Comparison of ENCODE assay signal across 25 mouse cellular contexts in genomic region chr2:140615451-140615850, GRCm38 (mm10). TPM values are rescaled to one million over a fixed set of nuclear protein-coding genes. Genes with fewer than 3 reads are reported as not detected.
DNase-seq lines count a peak whose midpoint lies in the region; ATAC-seq and TF ChIP-seq lines count a peak whose summit lies in the region.
"Had no signal": no experiment of that assay in that cellular context is flagged by ENCODE, and none has a peak within 500 bp of the region (broad histone marks: within the 10 kb centered on the region; RNA-seq: fewer than 3 reads in every experiment).

No protein-coding gene starts in this region.

- no peak for TF ChIP-seq CTCF in forebrain, postnatal 0 days (IDR thresholded peaks at IDR 0.05; ENCODE audit: low read depth)

- H3K9ac ChIP-seq in forebrain, embryonic 13.5 days: no peak overlapping the region
- H3K9ac ChIP-seq in forebrain, embryonic 11.5 days (ENCODE audit: low read length): no peak overlapping the region
- no peak overlapping the region for H3K9ac ChIP-seq in forebrain, embryonic 15.5 days (replicated peaks)
- H3K9ac ChIP-seq in forebrain, embryonic 12.5 days: no peak overlapping the region
- no peak overlapping the region for H3K9ac ChIP-seq in forebrain, postnatal 0 days
- H3K9ac ChIP-seq: embryonic facial prominence, embryonic 12.5 days had no signal

- peak; percentile 41; the same call in 1 of the 2 replicates for ATAC-seq in forebrain, embryonic 13.5 days
- ATAC-seq in forebrain, embryonic 11.5 days (replicated peaks; ENCODE audit: low FRiP score): no peak
- ATAC-seq in forebrain, embryonic 15.5 days (replicated peaks): peak; percentile 57; the same call in 1 of the 2 replicates
- no peak for ATAC-seq in forebrain, embryonic 12.5 days (ENCODE audit: low FRiP score)
- peak; percentile 36; the same call in 1 of the 2 replicates for ATAC-seq in forebrain, postnatal 0 days
- ATAC-seq: activated CD4-positive, CD25-positive, alpha-beta regulatory T cell, adult 4 months; CD4-positive, CD25-positive, alpha-beta regulatory T cell, adult 4 months; Patski had no signal

- H3K4me2 ChIP-seq in forebrain, embryonic 13.5 days: no peak overlapping the region
- H3K4me2 ChIP-seq in forebrain, embryonic 11.5 days (ENCODE audit: low read depth, low read length, severe bottlenecking): no peak overlapping the region
- H3K4me2 ChIP-seq in forebrain, embryonic 15.5 days (replicated peaks): no peak overlapping the region
- no peak overlapping the region for H3K4me2 ChIP-seq in forebrain, embryonic 12.5 days
- H3K4me2 ChIP-seq in forebrain, postnatal 0 days (ENCODE audit: low read depth): no peak overlapping the region
- H3K4me2 ChIP-seq: embryonic facial prominence, embryonic 12.5 days had no signal

- H3K36me3 ChIP-seq in forebrain, embryonic 13.5 days (ENCODE audit: poor library complexity, severe bottlenecking): no peaks in the 10 kb centered on the region
- no peaks in the 10 kb centered on the region for H3K36me3 ChIP-seq in forebrain, embryonic 11.5 days (ENCODE audit: control insufficient read depth, insufficient read depth, low read length)
- no peaks in the 10 kb centered on the region for H3K36me3 ChIP-seq in forebrain, embryonic 15.5 days
- H3K36me3 ChIP-seq in forebrain, embryonic 12.5 days (replicated peaks): no peaks in the 10 kb centered on the region
- no peaks in the 10 kb centered on the region for H3K36me3 ChIP-seq in forebrain, postnatal 0 days (ENCODE audit: insufficient read depth)
- H3K36me3 ChIP-seq: embryonic facial prominence, embryonic 10.5 days; embryonic facial prominence, embryonic 12.5 days; G1E had no signal

- H3K4me1 ChIP-seq in forebrain, embryonic 13.5 days: no peaks in the 10 kb centered on the region
- H3K4me1 ChIP-seq in forebrain, embryonic 11.5 days (replicated peaks; ENCODE audit: control insufficient read depth, insufficient read depth, low read length): no peaks in the 10 kb centered on the region
- H3K4me1 ChIP-seq in forebrain, embryonic 15.5 days: peaks cover 13% of the 10 kb centered on the region
- no peaks in the 10 kb centered on the region; the same call in 1 of the 2 replicates for H3K4me1 ChIP-seq in forebrain, embryonic 12.5 days
- no peaks in the 10 kb centered on the region; the same call in 1 of the 2 replicates for H3K4me1 ChIP-seq in forebrain, postnatal 0 days (ENCODE audit: insufficient read depth)
- H3K4me1 ChIP-seq: embryonic facial prominence, embryonic 10.5 days; embryonic facial prominence, embryonic 12.5 days had no signal

- 91% methylated on average over 2 of the region's 2 CpGs for WGBS in forebrain, embryonic 13.5 days
- WGBS in forebrain, embryonic 11.5 days: 94% methylated on average over 2 of the region's 2 CpGs
- 83% methylated on average over 2 of the region's 2 CpGs for WGBS in forebrain, embryonic 15.5 days
- 90% methylated on average over 2 of the region's 2 CpGs for WGBS in forebrain, embryonic 12.5 days
- 77% methylated on average over 2 of the region's 2 CpGs for WGBS in forebrain, postnatal 0 days

- DNase-seq in forebrain, embryonic 11.5 days (ENCODE audit: low spot score): no peak
- peak; percentile 24 for DNase-seq in brain, embryonic 18.5 days (ENCODE audit: low read depth, low spot score)
- no peak for DNase-seq in forebrain, postnatal 0 days
- no peak for DNase-seq in embryo, embryonic 10.5 days (ENCODE audit: low spot score)
- DNase-seq: adrenal gland, adult 8-10 months; adrenal gland, postnatal 14 days; adrenal gland, postnatal 36 days; B cell, adult 2 months; cerebellum, adult 11 months; cerebellum, adult 18-20 months; cerebellum, adult 8-10 months; cerebellum, adult 9-11 months; cerebellum, postnatal 14 days; cerebellum, postnatal 36 days had no signal

- no peaks in the 10 kb centered on the region for H3K9me3 ChIP-seq in forebrain, embryonic 13.5 days (replicated peaks)
- H3K9me3 ChIP-seq in forebrain, embryonic 11.5 days (ENCODE audit: control insufficient read depth, low read length): no peaks in the 10 kb centered on the region
- H3K9me3 ChIP-seq in forebrain, embryonic 15.5 days: no peaks in the 10 kb centered on the region
- no peaks in the 10 kb centered on the region for H3K9me3 ChIP-seq in forebrain, embryonic 12.5 days
- H3K9me3 ChIP-seq in forebrain, postnatal 0 days (ENCODE audit: low read length): no peaks in the 10 kb centered on the region
- H3K9me3 ChIP-seq: embryonic facial prominence, embryonic 10.5 days; embryonic facial prominence, embryonic 12.5 days; G1E had no signal

- H3K27ac ChIP-seq in forebrain, embryonic 13.5 days: no peak overlapping the region
- no peak overlapping the region for H3K27ac ChIP-seq in forebrain, embryonic 11.5 days (ENCODE audit: low read depth, low read length)
- no peak overlapping the region for H3K27ac ChIP-seq in forebrain, embryonic 15.5 days (replicated peaks)
- H3K27ac ChIP-seq in forebrain, embryonic 12.5 days: no peak overlapping the region
- H3K27ac ChIP-seq in forebrain, postnatal 0 days (ENCODE audit: low read depth, low read length): no peak overlapping the region
- H3K27ac ChIP-seq: embryonic facial prominence, embryonic 10.5 days; embryonic facial prominence, embryonic 12.5 days had no signal

- no peak overlapping the region for H3K4me3 ChIP-seq in forebrain, embryonic 13.5 days
- H3K4me3 ChIP-seq in forebrain, embryonic 11.5 days (ENCODE audit: low read depth, low read length): no peak overlapping the region
- H3K4me3 ChIP-seq in forebrain, embryonic 15.5 days: no peak overlapping the region
- H3K4me3 ChIP-seq in forebrain, embryonic 12.5 days (replicated peaks): no peak overlapping the region
- no peak overlapping the region for H3K4me3 ChIP-seq in forebrain, postnatal 0 days (ENCODE audit: low read depth, low read length)
- H3K4me3 ChIP-seq: embryonic facial prominence, embryonic 10.5 days; embryonic facial prominence, embryonic 12.5 days had no signal

- H3K27me3 ChIP-seq in forebrain, embryonic 13.5 days: no peaks in the 10 kb centered on the region
- no peaks in the 10 kb centered on the region for H3K27me3 ChIP-seq in forebrain, embryonic 11.5 days (ENCODE audit: control insufficient read depth, insufficient read depth, low read length)
- H3K27me3 ChIP-seq in forebrain, embryonic 15.5 days: no peaks in the 10 kb centered on the region
- H3K27me3 ChIP-seq in forebrain, embryonic 12.5 days: no peaks in the 10 kb centered on the region
- no peaks in the 10 kb centered on the region for H3K27me3 ChIP-seq in forebrain, postnatal 0 days (ENCODE audit: insufficient read depth, low read length)
- H3K27me3 ChIP-seq: embryonic facial prominence, embryonic 12.5 days had no signal

RNA-seq across cellular contexts. Expression of gene Flrt3, which starts 55.8 kb away (rescaled TPM):
- 48.1 and 58.5 TPM in 2 replicates for polyA plus RNA-seq in forebrain, embryonic 13.5 days (2015; fragmentation: Nextera tagmentation; extraction: Ambion mirVana)
- 92.2 and 104 TPM in 2 replicates for polyA plus RNA-seq in forebrain, embryonic 11.5 days (2014; fragmentation: Nextera tagmentation; extraction: Ambion mirVana)
- polyA plus RNA-seq in forebrain, embryonic 15.5 days (2015; fragmentation: Nextera tagmentation; extraction: Ambion mirVana): 52.8 and 56.6 TPM in 2 replicates
- polyA plus RNA-seq in forebrain, embryonic 12.5 days (2016; fragmentation: Nextera tagmentation; extraction: Ambion mirVana): 71.6 and 86.1 TPM in 2 replicates
- total RNA-seq in forebrain, postnatal 0 days (2014; rRNA removed): 38.9 and 43.7 TPM in 2 replicates
- 38.4 and 38.6 TPM in 2 replicates for polyA plus RNA-seq in forebrain, postnatal 0 days (2015; fragmentation: Nextera tagmentation; extraction: Ambion mirVana)
- total RNA-seq: CH12.LX; common myeloid progenitor, adult 5-6 weeks had no signal
- polyA plus RNA-seq: G1E had no signal

Comparison
In these comparisons a context has a peak if more than half of its experiments do, and no peak if none do; other contexts are left out.
1. ATAC-seq: peak in forebrain, embryonic 13.5 days (single experiment), forebrain, embryonic 15.5 days (single experiment) and forebrain, postnatal 0 days (single experiment); none in forebrain, embryonic 11.5 days (single experiment) and forebrain, embryonic 12.5 days (single experiment).